Mouse (Mus musculus) midbrain, embryonic 12.5 days (tissue): Measurements from ENCODE around the gene Fancd2os. TPM values are rescaled to one million over a fixed set of nuclear protein-coding genes. Genes with fewer than 3 reads are reported as not detected.

Experiments
- ATAC-seq: fragments of 200-750 bp; cut with Nextera tagmentation; 2 replicates; pipeline ENCODE4 v1.8.0; 2017; ENCODE audit warnings: low read depth, moderate TSS enrichment, moderate library complexity; ENCODE audit not compliant: low FRiP score
- H3K27ac ChIP-seq: fragments of 300-500 bp; sonication (generic); replicated peaks from 2 replicates; pipeline ENCODE4 v1.5.1; 2016; ENCODE audit warnings: mild to moderate bottlenecking
- H3K27me3 ChIP-seq: fragments of 300-500 bp; sonication (generic); 2 replicates; pipeline ENCODE4 v1.6.1; 2016; ENCODE audit warnings: mild to moderate bottlenecking
- H3K36me3 ChIP-seq: fragments of 300-500 bp; sonication (generic); 2 replicates; pipeline ENCODE4 v1.6.1; 2016
- H3K4me1 ChIP-seq: fragments of 300-500 bp; sonication (generic); 2 replicates; pipeline ENCODE4 v1.6.1; 2016
- H3K4me2 ChIP-seq: fragments of 300-500 bp; sonication (generic); replicated peaks from 2 replicates; pipeline ENCODE4 v1.6.1; 2016; ENCODE audit warnings: mild to moderate bottlenecking, moderate library complexity
- H3K4me3 ChIP-seq: fragments of 300-500 bp; sonication (generic); 2 replicates; pipeline ENCODE4 v1.5.1; 2016; ENCODE audit warnings: mild to moderate bottlenecking
- H3K9ac ChIP-seq: fragments of 300-500 bp; sonication (generic); replicated peaks from 2 replicates; pipeline ENCODE4 v1.6.1; 2016; ENCODE audit warnings: mild to moderate bottlenecking, moderate library complexity
- H3K9me3 ChIP-seq: fragments of 300-500 bp; sonication (generic); 2 replicates; pipeline ENCODE4 v1.6.1; 2016; ENCODE audit warnings: mild to moderate bottlenecking
- WGBS: fragments of 180-500 bp; shearing (Covaris S2); methylation state at CpG from one replicate; pipeline ENCODE4 v1.1.7; 2016; 5-methylcytosine and 5-hydroxymethylcytosine counted together
- polyA plus RNA-seq: library from polyadenylated mRNA; unstranded; fragments of >200 nt; fragmentation: Nextera tagmentation; extraction: Ambion mirVana; gene quantifications from 2 replicates; pipeline ENCODE4 v1.2.1, GENCODE M21; 2016

The Fancd2os gene
- polyA plus RNA-seq, 1 experiment from 2014 or later, result not detected

- H3K27ac ChIP-seq, result peak overlapping the region; percentile 72
Observed at GRCm38 (mm10) chr6:113603993-113604392, 3.5 kb upstream of the Fancd2os start.

GRCm38 (mm10) chr6:113602821-113603220 is 2.3 kb upstream of the Fancd2os start:
- Histone ChIP-seq H3K4me1 (peaks cover 28% of the 10 kb centered on the region), H3K4me3 (no peak overlapping the region), H3K27me3 (no peaks in the 10 kb centered on the region), H3K4me2 (no peak overlapping the region), H3K27ac (no peak overlapping the region), H3K36me3 (no peaks in the 10 kb centered on the region), H3K9me3 (no peaks in the 10 kb centered on the region), H3K9ac (no peak overlapping the region)
- WGBS, result 93% methylated on average over 6 of the region's 6 CpGs
- no peak for ATAC-seq

More at GRCm38 (mm10) chr6:113603993-113604392, 3.5 kb upstream of the Fancd2os start:
- Histone ChIP-seq H3K4me1 (peaks cover 28% of the 10 kb centered on the region), H3K4me3 (peak overlapping the region; percentile 95), H3K27me3 (no peaks in the 10 kb centered on the region), H3K9me3 (no peaks in the 10 kb centered on the region), H3K9ac (peak overlapping the region; percentile 93; the same call in 1 of the 2 replicates), H3K36me3 (no peaks in the 10 kb centered on the region), H3K4me2 (peak overlapping the region; percentile 89)
- 47% methylated on average over 12 of the region's 12 CpGs for WGBS
- ATAC-seq, result no peak; the same call in 1 of the 2 replicates

GRCm38 (mm10) chr6:113599833-113600232 is 682 bp downstream of the Fancd2os start:
- ATAC-seq, result no peak
- H3K27me3 ChIP-seq, result no peaks in the 10 kb centered on the region
- no peak overlapping the region for H3K27ac ChIP-seq
- H3K4me1 ChIP-seq, result peaks cover 10% of the 10 kb centered on the region
- no peak overlapping the region for H3K4me3 ChIP-seq
- H3K9me3 ChIP-seq, result no peaks in the 10 kb centered on the region
- no peak overlapping the region for H3K4me2 ChIP-seq
- WGBS, result 73% methylated on average over 5 of the region's 5 CpGs
- H3K9ac ChIP-seq, result no peak overlapping the region
- no peaks in the 10 kb centered on the region for H3K36me3 ChIP-seq

- H3K4me1 ChIP-seq, result peaks cover 7% of the 10 kb centered on the region
- no peaks in the 10 kb centered on the region for H3K27me3 ChIP-seq
- H3K4me2 ChIP-seq, result no peak overlapping the region
- 89% methylated on average over 4 of the region's 4 CpGs for WGBS
- no peak overlapping the region for H3K4me3 ChIP-seq
- ATAC-seq, result no peak
- H3K36me3 ChIP-seq, result no peaks in the 10 kb centered on the region
- H3K9me3 ChIP-seq, result no peaks in the 10 kb centered on the region
- H3K27ac ChIP-seq, result no peak overlapping the region
- no peak overlapping the region for H3K9ac ChIP-seq
Observed at GRCm38 (mm10) chr6:113597945-113598344, 2.6 kb downstream of the Fancd2os start.

GRCm38 (mm10) chr6:113592637-113593036 is 7.9 kb downstream of the Fancd2os start:
- Histone ChIP-seq H3K9ac (no peak overlapping the region), H3K4me2 (no peak overlapping the region), H3K36me3 (no peaks in the 10 kb centered on the region), H3K4me1 (no peaks in the 10 kb centered on the region), H3K27ac (no peak overlapping the region), H3K4me3 (no peak overlapping the region), H3K27me3 (no peaks in the 10 kb centered on the region), H3K9me3 (no peaks in the 10 kb centered on the region)
- WGBS, result 95% methylated on average over 2 of the region's 2 CpGs
- no peak for ATAC-seq

GRCm38 (mm10) chr6:113586466-113587183 is 13.9 kb downstream of the Fancd2os start:
- Histone ChIP-seq H3K9me3 (no peaks in the 10 kb centered on the region), H3K36me3 (0 out of 2 replicates have a peak, but pooled peaks cover 8% of the 10 kb centered on the region), H3K27me3 (no peaks in the 10 kb centered on the region), H3K27ac (no peak overlapping the region), H3K4me1 (no peaks in the 10 kb centered on the region), H3K4me2 (no peak overlapping the region), H3K4me3 (no peak overlapping the region), H3K9ac (no peak overlapping the region)
- ATAC-seq, result no peak
- WGBS, result 84% methylated on average over 5 of the region's 5 CpGs

- no peaks in the 10 kb centered on the region for H3K9me3 ChIP-seq
- no peak overlapping the region for H3K4me3 ChIP-seq
- H3K27me3 ChIP-seq, result no peaks in the 10 kb centered on the region
- no peak for ATAC-seq
- 0 out of 2 replicates have a peak, but pooled peaks cover 13% of the 10 kb centered on the region for H3K36me3 ChIP-seq
- 94% methylated on average over 5 of the region's 5 CpGs for WGBS
- no peak overlapping the region for H3K9ac ChIP-seq
- no peak overlapping the region for H3K27ac ChIP-seq
- H3K4me1 ChIP-seq, result no peaks in the 10 kb centered on the region
- no peak overlapping the region for H3K4me2 ChIP-seq
Observed at GRCm38 (mm10) chr6:113585065-113585464, 15.4 kb downstream of the Fancd2os start.

GRCm38 (mm10) chr6:113583023-113583422 is 17.5 kb downstream of the Fancd2os start:
- WGBS, result 92% methylated on average over 4 of the region's 4 CpGs

GRCm38 (mm10) chr6:113579306-113579705 is 21.2 kb downstream of the Fancd2os start:
- no peak overlapping the region for H3K27ac ChIP-seq
- H3K4me3 ChIP-seq, result no peak overlapping the region
- no peaks in the 10 kb centered on the region for H3K9me3 ChIP-seq
- no peak overlapping the region for H3K4me2 ChIP-seq
- H3K27me3 ChIP-seq, result no peaks in the 10 kb centered on the region
- WGBS, result 95% methylated on average over 3 of the region's 3 CpGs
- H3K4me1 ChIP-seq, result no peaks in the 10 kb centered on the region
- no peak overlapping the region for H3K9ac ChIP-seq
- ATAC-seq, result no peak
- H3K36me3 ChIP-seq, result peaks cover 22% of the 10 kb centered on the region

More at GRCm38 (mm10) chr6:113583023-113583422, 17.5 kb downstream of the Fancd2os start:
- ATAC-seq, result no peak
- Histone ChIP-seq H3K9ac (no peak overlapping the region), H3K9me3 (no peaks in the 10 kb centered on the region), H3K4me2 (no peak overlapping the region), H3K27ac (no peak overlapping the region), H3K4me3 (no peak overlapping the region), H3K36me3 (peaks cover 17% of the 10 kb centered on the region; the same call in 1 of the 2 replicates), H3K27me3 (no peaks in the 10 kb centered on the region), H3K4me1 (no peaks in the 10 kb centered on the region)

GRCm38 (mm10) chr6:113576044-113576443 is 24.5 kb downstream of the Fancd2os start:
- no peaks in the 10 kb centered on the region for H3K4me1 ChIP-seq
- H3K27me3 ChIP-seq, result no peaks in the 10 kb centered on the region
- no peak overlapping the region for H3K9ac ChIP-seq
- H3K9me3 ChIP-seq, result no peaks in the 10 kb centered on the region
- no peak overlapping the region for H3K4me3 ChIP-seq
- H3K36me3 ChIP-seq, result peaks cover 38% of the 10 kb centered on the region
- WGBS, result 98% methylated on average over 6 of the region's 6 CpGs
- H3K27ac ChIP-seq, result no peak overlapping the region
- ATAC-seq, result no peak
- H3K4me2 ChIP-seq, result no peak overlapping the region

- WGBS, result 88% methylated on average over 1 of the region's 1 CpGs
Observed at GRCm38 (mm10) chr6:113564557-113564956, 36.0 kb downstream of the Fancd2os start.

GRCm38 (mm10) chr6:113559736-113560135 is 40.8 kb downstream of the Fancd2os start:
- Histone ChIP-seq H3K4me1 (no peaks in the 10 kb centered on the region), H3K9ac (no peak overlapping the region), H3K4me2 (no peak overlapping the region), H3K9me3 (no peaks in the 10 kb centered on the region), H3K36me3 (peaks cover 22% of the 10 kb centered on the region), H3K4me3 (no peak overlapping the region), H3K27me3 (no peaks in the 10 kb centered on the region), H3K27ac (no peak overlapping the region)
- 68% methylated on average over 6 of the region's 6 CpGs for WGBS
- ATAC-seq, result no peak

More at GRCm38 (mm10) chr6:113564557-113564956, 36.0 kb downstream of the Fancd2os start:
- H3K36me3 ChIP-seq, result peaks cover 37% of the 10 kb centered on the region
- H3K4me3 ChIP-seq, result no peak overlapping the region
- no peaks in the 10 kb centered on the region for H3K27me3 ChIP-seq
- H3K4me2 ChIP-seq, result no peak overlapping the region
- no peak for ATAC-seq
- H3K4me1 ChIP-seq, result no peaks in the 10 kb centered on the region
- no peaks in the 10 kb centered on the region for H3K9me3 ChIP-seq
- no peak overlapping the region for H3K27ac ChIP-seq
- H3K9ac ChIP-seq, result no peak overlapping the region
